In genomic region chr16:48994343-48994693, GRCm38 (mm10) we compare ENCODE assay signal across 8 mouse cellular contexts. TPM values are rescaled to one million over a fixed set of nuclear protein-coding genes. Genes with fewer than 3 reads are reported as not detected.
DNase-seq lines count a peak whose midpoint lies in the region; ATAC-seq and TF ChIP-seq lines count a peak whose summit lies in the region.

No protein-coding gene starts in this region.

- no peak; the same call in 1 of the 2 replicates for ATAC-seq in lung, embryonic 14.5 days (ENCODE audit: insufficient read depth)
- ATAC-seq in erythroblast, adult 5-6 weeks (replicated peaks; ENCODE audit: low FRiP score, poor library complexity, severe bottlenecking), result peak; percentile 60
- peak; percentile 14; the same call in 1 of the 2 replicates for ATAC-seq in limb, embryonic 14.5 days (ENCODE audit: low FRiP score, low read depth)

- TF ChIP-seq POLR2A in limb, embryonic 14.5 days (IDR thresholded peaks at IDR 0.05; ENCODE audit: borderline replicate concordance, extremely low read depth, insufficient read depth, insufficient read length), result no peak
- TF ChIP-seq POLR2A in olfactory bulb, adult 2 months (IDR thresholded peaks at IDR 0.05; ENCODE audit: insufficient read depth, low read depth, low read length), result no peak

- peak overlapping the region; percentile 99 for H3K9ac ChIP-seq in lung, embryonic 14.5 days
- H3K9ac ChIP-seq in limb, embryonic 14.5 days (ENCODE audit: low read depth, low read length, severe bottlenecking), result peak overlapping the region; percentile 100

- no peak for DNase-seq in lung, embryonic 14.5 days
- no peak for DNase-seq in lung, adult 18-20 months
- no peak for DNase-seq in limb, embryonic 14.5 days (ENCODE audit: low spot score)
- no peak for DNase-seq in right cerebral cortex, postnatal 4 days
- DNase-seq in cerebellum, postnatal 10 days, result no peak
- no peak for DNase-seq in left cerebral cortex, postnatal 14 days (ENCODE audit: low spot score in 2 of 2)

- H3K9me3 ChIP-seq in lung, embryonic 14.5 days (ENCODE audit: low read depth, low read length), result no peaks in the 10 kb centered on the region
- H3K9me3 ChIP-seq in limb, embryonic 14.5 days (ENCODE audit: control insufficient read depth, low read length), result no peaks in the 10 kb centered on the region

- H3K27ac ChIP-seq in lung, embryonic 14.5 days (ENCODE audit: low read depth), result peak overlapping the region; percentile 46; the same call in 1 of the 2 replicates
- H3K27ac ChIP-seq in limb, embryonic 14.5 days (replicated peaks; ENCODE audit: low read depth, low read length), result no peak overlapping the region
- H3K27ac ChIP-seq in olfactory bulb, adult 2 months (ENCODE audit: insufficient read depth, low read depth, low read length), result no peak overlapping the region

- H3K4me3 ChIP-seq in lung, embryonic 14.5 days (ENCODE audit: low read depth, low read length), result peak overlapping the region; percentile 91
- peak overlapping the region; percentile 93 for H3K4me3 ChIP-seq in limb, embryonic 14.5 days (replicated peaks; ENCODE audit: low read length)
- H3K4me3 ChIP-seq in olfactory bulb, adult 2 months (ENCODE audit: insufficient read depth, low read depth, low read length), result peak overlapping the region; percentile 67

- H3K27me3 ChIP-seq in lung, embryonic 14.5 days (ENCODE audit: insufficient read depth, low read length), result no peaks in the 10 kb centered on the region
- H3K27me3 ChIP-seq in limb, embryonic 14.5 days (ENCODE audit: control insufficient read depth, insufficient read depth, low read length), result no peaks in the 10 kb centered on the region

- TF ChIP-seq CTCF in lung, embryonic 14.5 days (IDR thresholded peaks at IDR 0.05; ENCODE audit: low read depth), result no peak
- TF ChIP-seq CTCF in olfactory bulb, adult 2 months (IDR thresholded peaks at IDR 0.05; ENCODE audit: insufficient read depth, low read depth, low read length), result no peak

- H3K4me2 ChIP-seq in lung, embryonic 14.5 days, result peak overlapping the region; percentile 63
- peak overlapping the region; percentile 62 for H3K4me2 ChIP-seq in limb, embryonic 14.5 days (replicated peaks; ENCODE audit: low read depth, low read length, severe bottlenecking)

- 0 out of 2 replicates have a peak, but pooled peaks cover 7% of the 10 kb centered on the region for H3K4me1 ChIP-seq in lung, embryonic 14.5 days (ENCODE audit: insufficient read depth)
- H3K4me1 ChIP-seq in limb, embryonic 14.5 days (ENCODE audit: control insufficient read depth, insufficient read depth, low read length), result peaks cover 9% of the 10 kb centered on the region; the same call in 1 of the 2 replicates
- H3K4me1 ChIP-seq in olfactory bulb, adult 2 months (ENCODE audit: control insufficient read depth, insufficient read depth, low read length), result no peaks in the 10 kb centered on the region

- under 1% methylated on average over 18 of the region's 18 CpGs for WGBS in lung, embryonic 14.5 days
- WGBS in limb, embryonic 14.5 days, result under 1% methylated on average over 18 of the region's 18 CpGs
- WGBS in olfactory bulb, adult 2 months, result under 1% methylated on average over 18 of the region's 18 CpGs

- peaks cover 13% of the 10 kb centered on the region for H3K36me3 ChIP-seq in lung, embryonic 14.5 days (ENCODE audit: insufficient read depth)
- H3K36me3 ChIP-seq in limb, embryonic 14.5 days (ENCODE audit: control insufficient read depth, insufficient read depth, low read length), result peaks cover 2% of the 10 kb centered on the region; the same call in 1 of the 2 replicates

- intact Hi-C loops in left cerebral cortex, postnatal 14 days (cut with DNase I), result no loop called here

RNA-seq across cellular contexts. Expression of gene Cip2a, which starts 0.3 kb away (rescaled TPM):
- 45.9 and 48.0 TPM in 2 replicates for polyA plus RNA-seq in lung, embryonic 14.5 days (2014; fragmentation: Nextera tagmentation; extraction: Ambion mirVana)
- 24.6 and 29.7 TPM in 2 replicates for total RNA-seq in erythroblast, adult 5-6 weeks (2015; ENCODE audit: low replicate concordance)
- 29.6 and 33.2 TPM in 2 replicates for total RNA-seq in erythroblast, adult 5-6 weeks (2017; ENCODE audit: low replicate concordance)
- 33.2 and 37.5 TPM in 2 replicates for polyA plus RNA-seq in limb, embryonic 14.5 days (2012; rRNA removed)
- polyA plus RNA-seq in limb, embryonic 14.5 days (2014; fragmentation: Nextera tagmentation; extraction: Ambion mirVana), result 26.2 and 26.7 TPM in 2 replicates
- not detected in 2 replicates for polyA plus RNA-seq in olfactory bulb, adult 2 months (2012; ENCODE audit: insufficient read depth, insufficient read length, low replicate concordance, missing spikeins)
- 1 to 10 TPM; 3.5 to 4.0 TPM for total RNA-seq in left cerebral cortex, postnatal 14 days (2021)

RNA-seq across cellular contexts. Expression of gene Dzip3, which starts 0.4 kb away (rescaled TPM):
- 40.5 and 45.0 TPM in 2 replicates for polyA plus RNA-seq in lung, embryonic 14.5 days (2014; fragmentation: Nextera tagmentation; extraction: Ambion mirVana)
- total RNA-seq in erythroblast, adult 5-6 weeks (2015; ENCODE audit: low replicate concordance), result 6.1 and 11.5 TPM in 2 replicates
- total RNA-seq in erythroblast, adult 5-6 weeks (2017; ENCODE audit: low replicate concordance), result 13.8 and 14.9 TPM in 2 replicates
- polyA plus RNA-seq in limb, embryonic 14.5 days (2012; rRNA removed), result 46.9 and 53.0 TPM in 2 replicates
- 36.4 and 39.8 TPM in 2 replicates for polyA plus RNA-seq in limb, embryonic 14.5 days (2014; fragmentation: Nextera tagmentation; extraction: Ambion mirVana)
- not detected in 2 replicates for polyA plus RNA-seq in olfactory bulb, adult 2 months (2012; ENCODE audit: insufficient read depth, insufficient read length, low replicate concordance, missing spikeins)
- 10 to 100 TPM; 75.4 to 79.7 TPM for total RNA-seq in left cerebral cortex, postnatal 14 days (2021)

Comparison
In these comparisons a context has a peak if more than half of its experiments do, and no peak if none do; other contexts are left out.
1. RNA of gene Cip2a, which starts 0.3 kb away (polyA plus RNA-seq): 45.9 to 48.0 TPM in lung, embryonic 14.5 days and 26.2 to 37.5 TPM in limb, embryonic 14.5 days; not detected in olfactory bulb, adult 2 months; every median in the first group is over 10 times any median in the second.
2. Peak in every context shown above with its lines, with median percentiles within 50 percentile points of each other: H3K4me3 ChIP-seq.